Mouse (Mus musculus): Measurements from ENCODE around the gene Vps4a. TPM values are rescaled to one million over a fixed set of nuclear protein-coding genes. Genes with fewer than 3 reads are reported as not detected.
"Not testable (repeated sequence)": the region's sequence is repeated elsewhere in the genome, so short reads cannot be mapped to it uniquely, and the experiment has no call there.

Gene Vps4a
- polyA plus RNA-seq, 1 experiment = 27.8 TPM

DNA sequence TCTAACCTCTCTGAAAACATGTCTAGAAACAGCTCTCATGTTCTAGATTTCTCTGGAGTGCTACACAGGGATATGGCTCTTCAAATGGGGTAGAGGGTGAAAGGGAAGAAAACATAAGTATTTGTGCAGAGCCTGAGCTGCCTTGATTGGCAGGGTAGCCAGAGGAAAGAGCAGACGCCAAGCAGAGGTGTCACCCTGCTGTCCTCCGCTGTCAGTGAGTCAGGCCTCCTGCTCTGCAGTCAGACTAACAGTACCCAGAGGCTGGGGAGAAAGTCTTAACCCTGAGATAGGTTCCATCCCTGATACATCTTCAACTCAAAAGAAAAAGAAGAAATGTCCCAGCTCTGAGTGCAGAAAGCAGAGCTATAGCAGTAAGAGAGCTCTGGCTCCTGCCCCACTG lies 18.4 kb upstream of the Vps4a start:
- DNase-seq = no peak
- Histone ChIP-seq H3K4me1 (ENCODE audit: control insufficient read depth, insufficient read depth, low read length) (no peaks in the 10 kb centered on the region), H3K4me3 (replicated peaks; ENCODE audit: extremely low read depth, low read depth, low read length) (no peak overlapping the region)
- 82% methylated on average over 2 of the region's 2 CpGs for whole genome bisulfite sequencing
- no peak for TF ChIP-seq POLR2A (IDR thresholded peaks at IDR 0.05; ENCODE audit: borderline replicate concordance, extremely low read depth, low read depth, low read length)
- no peak for TF ChIP-seq CTCF (IDR thresholded peaks at IDR 0.05; ENCODE audit: insufficient read depth, low read length)

DNA sequence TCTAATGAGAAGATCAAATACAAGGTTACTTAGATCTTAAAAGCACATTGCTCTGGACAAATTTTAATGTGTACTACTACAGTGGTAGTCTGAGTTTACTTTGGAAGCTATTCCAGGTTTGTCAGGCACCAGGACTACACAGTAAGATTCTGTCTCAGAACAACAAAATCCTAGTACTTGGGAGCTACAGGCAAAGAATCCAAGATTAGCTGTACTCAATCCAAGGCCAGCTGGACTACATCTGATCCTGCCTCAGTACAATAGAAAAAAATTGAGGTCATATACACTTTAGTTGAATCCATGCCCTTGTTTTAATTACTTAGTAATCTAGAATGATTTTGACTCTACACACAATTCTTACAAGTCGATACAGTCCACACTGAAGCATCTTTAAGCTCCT lies 16.1 kb upstream of the Vps4a start:
- DNase-seq = no peak
- Histone ChIP-seq H3K4me1 (ENCODE audit: control insufficient read depth, insufficient read depth, low read length) (no peaks in the 10 kb centered on the region), H3K4me3 (replicated peaks; ENCODE audit: extremely low read depth, low read depth, low read length) (no peak overlapping the region)
- TF ChIP-seq POLR2A (IDR thresholded peaks at IDR 0.05; ENCODE audit: borderline replicate concordance, extremely low read depth, low read depth, low read length) = no peak
- TF ChIP-seq CTCF (IDR thresholded peaks at IDR 0.05; ENCODE audit: insufficient read depth, low read length) = no peak
- WGBS = 73% methylated on average over 1 of the region's 1 CpGs

GRCm38 (mm10) chr8:107023479-107023878 lies 7.5 kb upstream of the Vps4a start:
- H3K4me1 ChIP-seq (ENCODE audit: control insufficient read depth, insufficient read depth, low read length) = no peaks in the 10 kb centered on the region
- H3K4me3 ChIP-seq (replicated peaks; ENCODE audit: extremely low read depth, low read depth, low read length) = no peak overlapping the region
- TF ChIP-seq POLR2A (IDR thresholded peaks at IDR 0.05; ENCODE audit: borderline replicate concordance, extremely low read depth, low read depth, low read length) (no peak), CTCF (IDR thresholded peaks at IDR 0.05; ENCODE audit: insufficient read depth, low read length) (no peak)
- no peak for DNase-seq
- 87% methylated on average over 8 of the region's 8 CpGs for WGBS

GRCm38 (mm10) chr8:107029310-107029709 lies 1.7 kb upstream of the Vps4a start:
- Histone ChIP-seq H3K4me3 (replicated peaks; ENCODE audit: extremely low read depth, low read depth, low read length) (no peak overlapping the region), H3K4me1 (ENCODE audit: control insufficient read depth, insufficient read depth, low read length) (peaks cover 9% of the 10 kb centered on the region)
- DNase-seq = no peak
- no peak for TF ChIP-seq CTCF (IDR thresholded peaks at IDR 0.05; ENCODE audit: insufficient read depth, low read length)
- WGBS = 62% methylated on average over 3 of the region's 3 CpGs

DNA sequence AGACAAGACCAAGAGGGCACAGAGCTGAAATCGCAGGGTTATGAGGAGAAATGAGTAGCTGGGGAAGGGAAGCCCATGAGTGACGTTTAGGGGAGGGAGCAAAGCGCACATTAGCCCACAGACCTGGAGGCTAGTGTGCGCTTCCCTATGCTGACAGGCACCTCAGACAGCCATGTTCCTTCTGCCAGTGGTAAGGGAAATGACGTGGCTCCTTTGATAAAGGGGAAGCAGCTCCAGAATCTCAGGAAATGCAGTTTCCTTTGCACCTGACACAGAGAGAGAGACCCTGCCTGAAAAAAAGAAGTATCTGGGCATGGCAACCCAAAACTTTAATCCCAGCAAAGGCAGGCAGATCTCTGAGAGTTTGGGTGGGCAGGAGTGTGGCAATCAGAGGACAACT lies 964 bp upstream of the Vps4a start:
- no peak for DNase-seq
- H3K4me1 ChIP-seq (ENCODE audit: control insufficient read depth, insufficient read depth, low read length) = peaks cover 9% of the 10 kb centered on the region
- H3K4me3 ChIP-seq (replicated peaks; ENCODE audit: extremely low read depth, low read depth, low read length) = no peak overlapping the region
- 54% methylated on average over 5 of the region's 5 CpGs for WGBS
- no peak for TF ChIP-seq CTCF (IDR thresholded peaks at IDR 0.05; ENCODE audit: insufficient read depth, low read length)
- TF ChIP-seq POLR2A (IDR thresholded peaks at IDR 0.05; ENCODE audit: borderline replicate concordance, extremely low read depth, low read depth, low read length) = no peak

DNA sequence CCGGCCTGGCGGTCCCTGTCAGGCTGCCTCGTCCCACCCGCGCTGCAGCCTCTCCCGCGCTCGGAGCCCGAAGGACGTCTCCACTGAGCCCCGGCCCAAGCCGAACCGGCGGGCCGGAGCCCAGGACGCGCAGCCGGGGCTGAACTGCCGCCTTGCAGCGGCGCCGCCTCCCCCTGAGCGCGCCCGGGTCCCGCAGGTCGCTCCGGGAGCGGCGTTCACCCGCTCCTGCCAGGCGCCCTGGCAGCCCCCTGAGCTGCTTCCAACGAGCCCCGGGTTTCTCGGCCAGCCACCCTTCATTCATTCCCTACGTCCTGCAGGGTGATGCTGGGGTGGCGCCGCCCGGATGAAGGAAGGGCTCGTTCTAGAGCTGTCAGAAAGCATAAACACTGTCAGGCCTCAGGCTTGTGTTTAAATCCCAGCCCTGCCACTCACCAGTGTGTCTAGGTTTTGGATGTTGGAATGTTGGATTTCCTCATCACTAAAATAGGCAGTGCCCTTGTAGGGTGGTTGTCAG lies 612 bp downstream of the Vps4a start:
- under 1% methylated on average over 40 of the region's 40 CpGs for WGBS
- no peak for DNase-seq
- Histone ChIP-seq H3K4me1 (ENCODE audit: control insufficient read depth, insufficient read depth, low read length) (peaks cover 13% of the 10 kb centered on the region), H3K4me3 (replicated peaks; ENCODE audit: extremely low read depth, low read depth, low read length) (peak overlapping the region; percentile 94)
- TF ChIP-seq POLR2A (IDR thresholded peaks at IDR 0.05; ENCODE audit: borderline replicate concordance, extremely low read depth, low read depth, low read length) = no peak
- TF ChIP-seq CTCF (IDR thresholded peaks at IDR 0.05; ENCODE audit: insufficient read depth, low read length) = no peak

- 96% methylated on average over 2 of the region's 2 CpGs for WGBS
- DNase-seq; H3K4me3 ChIP-seq (replicated peaks; ENCODE audit: extremely low read depth, low read depth, low read length): not testable (repeated sequence)
- peaks cover 14% of the 10 kb centered on the region for H3K4me1 ChIP-seq (ENCODE audit: control insufficient read depth, insufficient read depth, low read length)
These were observed 2.6 kb downstream of the Vps4a start for GRCm38 (mm10) chr8:107033609-107034008.

DNA sequence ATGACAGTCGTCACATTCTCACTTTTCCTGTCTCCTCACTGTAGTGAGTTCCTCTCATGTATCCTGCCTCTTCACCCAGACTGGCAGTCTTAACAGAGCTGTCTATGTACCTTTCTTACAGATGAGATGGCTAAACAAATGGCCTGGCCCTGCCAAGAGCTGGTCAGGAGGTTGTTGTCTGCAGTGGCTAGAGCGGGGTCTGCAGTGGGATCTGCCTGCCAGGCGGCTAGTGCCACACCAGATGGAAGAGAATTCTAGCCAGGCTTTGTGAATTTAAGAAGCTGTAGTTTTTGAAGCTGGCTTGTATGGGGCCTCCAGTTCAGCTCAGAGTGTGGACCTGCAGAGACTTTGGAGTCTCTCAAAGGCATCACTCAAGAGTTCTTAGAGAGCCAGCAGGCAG lies 4.6 kb downstream of the Vps4a start:
- 96% methylated on average over 3 of the region's 3 CpGs for WGBS
- DNase-seq = no peak

DNA sequence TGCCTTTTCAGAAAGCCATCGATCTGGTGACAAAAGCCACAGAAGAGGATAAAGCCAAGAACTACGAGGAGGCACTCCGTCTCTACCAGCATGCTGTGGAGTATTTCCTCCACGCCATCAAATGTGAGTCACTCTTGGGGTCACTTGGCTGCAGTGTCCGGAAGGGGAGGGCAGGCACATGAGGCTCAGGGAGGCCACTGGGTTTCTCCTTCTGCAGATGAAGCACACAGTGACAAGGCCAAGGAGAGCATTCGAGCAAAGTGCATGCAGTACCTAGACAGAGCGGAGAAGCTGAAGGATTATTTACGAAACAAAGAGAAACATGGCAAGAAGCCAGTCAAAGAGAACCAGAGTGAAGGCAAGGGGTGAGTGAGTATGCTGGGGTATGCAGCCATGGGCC lies 5.6 kb downstream of the Vps4a start:
- Histone ChIP-seq H3K4me3 (replicated peaks; ENCODE audit: extremely low read depth, low read depth, low read length) (no peak overlapping the region), H3K4me1 (ENCODE audit: control insufficient read depth, insufficient read depth, low read length) (peaks cover 14% of the 10 kb centered on the region)
- no peak for DNase-seq
- TF ChIP-seq POLR2A (IDR thresholded peaks at IDR 0.05; ENCODE audit: borderline replicate concordance, extremely low read depth, low read depth, low read length) = no peak
- TF ChIP-seq CTCF (IDR thresholded peaks at IDR 0.05; ENCODE audit: insufficient read depth, low read length) = no peak
- WGBS = 50% methylated on average over 8 of the region's 8 CpGs

More for the DNA sequence above, 4.6 kb downstream of the Vps4a start:
- peaks cover 14% of the 10 kb centered on the region for H3K4me1 ChIP-seq (ENCODE audit: control insufficient read depth, insufficient read depth, low read length)
- H3K4me3 ChIP-seq (replicated peaks; ENCODE audit: extremely low read depth, low read depth, low read length) = no peak overlapping the region
- no peak for TF ChIP-seq POLR2A (IDR thresholded peaks at IDR 0.05; ENCODE audit: borderline replicate concordance, extremely low read depth, low read depth, low read length)

DNA sequence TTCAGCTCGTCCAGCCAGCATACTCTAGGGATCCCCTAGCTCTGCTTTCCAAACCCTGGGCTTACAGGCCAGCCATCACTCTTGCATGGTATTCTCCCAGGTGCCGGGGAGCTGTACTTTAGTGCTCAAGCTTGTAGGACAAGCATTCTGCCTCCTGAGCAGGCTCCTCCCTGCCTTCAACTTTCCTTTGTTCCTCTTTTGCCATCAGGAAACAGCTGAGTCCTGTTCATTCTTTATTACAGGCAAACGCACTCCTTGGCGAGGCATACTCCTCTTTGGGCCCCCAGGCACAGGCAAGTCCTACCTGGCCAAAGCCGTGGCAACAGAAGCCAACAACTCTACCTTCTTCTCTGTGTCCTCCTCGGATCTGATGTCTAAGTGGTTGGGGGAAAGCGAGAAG lies 9.6 kb downstream of the Vps4a start:
- TF ChIP-seq POLR2A (IDR thresholded peaks at IDR 0.05; ENCODE audit: borderline replicate concordance, extremely low read depth, low read depth, low read length) = no peak
- no peak for TF ChIP-seq CTCF (IDR thresholded peaks at IDR 0.05; ENCODE audit: insufficient read depth, low read length)
- Histone ChIP-seq H3K4me3 (replicated peaks; ENCODE audit: extremely low read depth, low read depth, low read length) (no peak overlapping the region), H3K4me1 (ENCODE audit: control insufficient read depth, insufficient read depth, low read length) (peaks cover 4% of the 10 kb centered on the region)
- WGBS = 67% methylated on average over 7 of the region's 7 CpGs
- no peak for DNase-seq

DNA sequence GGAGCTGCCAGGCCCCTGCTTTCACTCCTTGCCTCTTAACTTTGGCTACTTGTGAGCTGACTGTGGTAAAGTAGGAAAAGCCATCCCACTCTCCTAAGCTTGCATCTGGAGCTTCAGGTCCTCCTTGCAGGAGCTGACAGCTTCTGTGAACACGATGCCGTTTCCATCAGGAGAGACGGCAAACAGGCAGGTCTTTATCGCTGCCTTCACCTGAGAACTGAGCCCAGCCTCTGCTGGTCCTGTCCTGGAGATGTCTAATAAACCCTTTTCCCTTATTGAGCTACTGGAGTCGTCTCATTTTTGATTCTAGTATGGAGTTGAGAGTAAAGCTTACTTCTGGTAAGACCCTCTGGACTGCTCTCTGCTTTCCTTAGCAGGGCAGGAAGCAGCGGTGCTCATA lies 14.5 kb downstream of the Vps4a start:
- DNase-seq = no peak
- WGBS = 93% methylated on average over 6 of the region's 6 CpGs
- Histone ChIP-seq H3K4me1 (ENCODE audit: control insufficient read depth, insufficient read depth, low read length) (peaks cover 3% of the 10 kb centered on the region; the same call in 1 of the 2 replicates), H3K4me3 (replicated peaks; ENCODE audit: extremely low read depth, low read depth, low read length) (no peak overlapping the region)
- TF ChIP-seq POLR2A (IDR thresholded peaks at IDR 0.05; ENCODE audit: borderline replicate concordance, extremely low read depth, low read depth, low read length) (no peak), CTCF (IDR thresholded peaks at IDR 0.05; ENCODE audit: insufficient read depth, low read length) (no peak)
